Mouse (Mus musculus): ENCODE measurements around the gene Guca2a.
A peak's percentile ranks its signal among the peaks of the same experiment; 100 is the strongest.

Guca2a gene

DNA sequence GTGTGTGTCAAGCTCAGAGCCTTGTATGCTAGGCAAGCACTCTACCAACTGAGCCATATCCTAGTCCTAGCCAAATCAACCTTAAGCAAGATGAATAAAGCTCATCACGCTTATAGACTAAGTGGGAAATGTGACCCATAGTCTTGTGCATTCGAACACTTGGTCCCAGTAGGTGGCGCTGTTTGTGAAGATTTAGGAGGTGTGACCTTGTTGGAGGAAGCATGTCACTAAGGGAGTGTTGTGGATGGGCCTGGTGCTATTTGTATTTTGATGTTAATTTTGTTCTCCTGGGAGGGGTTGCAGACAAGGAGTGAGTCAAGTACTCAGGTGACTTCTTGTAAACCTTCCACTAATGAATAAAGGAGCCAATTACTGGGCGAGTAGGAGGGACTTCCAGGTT lies 5.2 kb downstream of the Guca2a start:
- DNase-seq, result no peak

GRCm38 (mm10) chr4:119657011-119657410 lies 19.5 kb downstream of the Guca2a start:
- DNase-seq, result no peak

DNA sequence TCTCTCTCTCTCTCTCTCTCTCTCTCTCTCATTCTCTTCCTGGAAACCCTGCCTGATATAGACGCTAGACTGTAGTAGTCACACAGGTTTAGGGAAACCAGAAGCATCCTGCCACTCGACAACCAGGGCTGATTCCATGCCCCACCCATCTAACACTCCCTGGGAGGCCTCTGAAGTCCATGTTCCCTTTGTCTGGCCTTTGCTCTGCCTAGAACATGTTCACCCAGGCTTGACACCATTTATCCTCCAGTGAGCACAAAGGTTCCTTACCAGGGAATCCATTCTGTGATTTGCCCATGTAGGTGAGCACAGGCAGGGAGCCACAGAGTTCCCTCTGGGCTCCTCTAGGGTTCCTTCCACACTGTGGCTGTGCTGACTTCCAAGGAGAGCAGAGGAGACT lies 20.7 kb downstream of the Guca2a start:
- DNase-seq, result no peak

DNA sequence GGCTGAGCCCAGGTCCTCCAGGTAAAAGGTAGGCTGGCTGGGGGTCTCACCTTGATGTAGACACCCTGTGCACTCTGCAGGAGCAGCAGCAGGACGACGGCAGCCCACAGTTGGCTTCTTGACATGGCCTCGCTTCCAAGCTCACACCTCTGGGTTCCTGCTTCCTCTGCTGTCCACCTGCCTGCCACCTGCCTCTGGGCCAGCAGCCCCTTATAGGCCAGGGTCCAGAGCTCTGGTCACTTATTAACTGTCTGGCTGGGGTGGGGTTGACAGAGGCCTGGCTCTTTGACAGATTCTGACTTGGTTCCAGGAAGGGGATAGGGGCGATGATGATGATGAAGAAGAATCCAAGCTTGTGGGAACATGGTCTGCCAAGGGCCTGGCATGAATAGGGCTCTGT lies 21.2 kb downstream of the Guca2a start, which contains the start of gene Guca2b:
Gene Guca2b (minus strand): TSS at position 224 of the 400 bp plus-strand sequence.
- no peak for DNase-seq

- no peak for DNase-seq
These were observed 22.5 kb downstream of the Guca2a start for GRCm38 (mm10) chr4:119660007-119660406.

DNA sequence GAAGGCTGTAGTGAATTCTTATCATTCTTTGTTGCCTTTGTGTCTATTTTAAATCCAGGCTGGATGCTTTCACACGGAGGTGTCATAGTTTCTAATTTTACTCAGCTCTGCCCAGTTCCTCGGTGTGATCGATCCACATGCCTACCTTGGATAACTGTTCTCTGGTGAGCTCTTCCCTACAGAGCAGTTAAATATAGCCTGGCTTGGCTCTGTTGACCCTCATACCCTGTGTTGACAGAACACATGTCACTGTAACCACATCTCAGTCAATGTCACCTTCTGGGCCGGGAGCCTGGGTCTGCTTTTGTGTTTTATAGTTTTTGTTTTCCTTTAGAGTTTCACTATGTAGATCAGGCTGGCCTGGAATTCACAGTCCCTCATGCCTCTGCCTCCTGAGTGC lies 24.6 kb downstream of the Guca2a start:
- no peak for DNase-seq

DNA sequence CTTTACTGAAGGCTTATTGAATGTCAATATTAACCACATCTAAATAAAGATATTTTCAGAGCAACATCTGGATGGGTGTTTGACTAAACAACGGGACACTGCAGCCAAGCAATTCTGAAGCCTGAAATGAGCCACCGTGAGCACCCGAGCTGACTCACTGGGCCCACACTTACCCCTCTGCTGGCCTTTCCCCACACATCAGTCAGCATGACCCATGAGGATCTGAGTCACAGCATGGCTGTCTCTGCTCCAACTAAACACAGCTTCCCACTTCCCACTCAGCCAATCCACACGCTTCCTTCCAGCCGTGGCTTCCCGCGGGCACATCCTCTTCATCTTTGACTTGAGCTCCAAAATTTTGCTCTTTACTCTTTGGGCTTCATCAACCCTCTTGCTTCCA lies 25.5 kb downstream of the Guca2a start:
- DNase-seq, result no peak

DNA sequence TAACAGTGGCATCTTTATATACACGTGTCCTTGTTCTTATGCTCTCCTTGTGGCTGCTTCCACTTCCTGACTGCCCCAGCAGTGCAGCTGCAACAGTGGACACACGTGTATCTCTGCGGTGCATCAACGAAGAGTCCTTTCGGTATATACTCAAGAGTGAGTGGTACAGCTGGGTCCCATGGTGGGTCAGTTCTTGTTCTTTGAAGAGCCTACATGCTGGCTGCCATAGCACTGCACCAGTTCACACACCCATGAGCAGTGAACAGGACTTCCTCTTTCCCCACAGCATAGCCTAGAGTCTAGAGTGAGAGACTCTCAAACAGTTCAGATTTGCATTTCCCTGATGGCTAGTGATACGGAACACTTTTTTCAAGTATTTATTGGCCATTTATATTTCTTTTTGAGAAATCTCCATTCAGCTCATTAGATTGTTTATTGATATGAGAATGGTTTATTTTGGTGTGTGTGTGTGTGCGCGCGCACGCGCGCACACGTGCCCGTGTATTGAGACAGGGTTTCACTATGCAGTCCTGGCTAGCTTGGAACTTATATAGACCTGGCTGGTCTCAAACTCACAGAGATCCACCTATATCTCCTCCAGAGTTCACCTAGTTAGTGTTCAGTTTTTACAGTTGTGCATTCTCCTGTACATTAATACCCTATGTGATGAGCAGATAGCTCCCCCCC lies 26.0 kb downstream of the Guca2a start:
- DNase-seq, result no peak

GRCm38 (mm10) chr4:119665166-119665565 lies 27.7 kb downstream of the Guca2a start:
- no peak for DNase-seq

GRCm38 (mm10) chr4:119666116-119666515 lies 28.6 kb downstream of the Guca2a start:
- no peak for DNase-seq

DNA sequence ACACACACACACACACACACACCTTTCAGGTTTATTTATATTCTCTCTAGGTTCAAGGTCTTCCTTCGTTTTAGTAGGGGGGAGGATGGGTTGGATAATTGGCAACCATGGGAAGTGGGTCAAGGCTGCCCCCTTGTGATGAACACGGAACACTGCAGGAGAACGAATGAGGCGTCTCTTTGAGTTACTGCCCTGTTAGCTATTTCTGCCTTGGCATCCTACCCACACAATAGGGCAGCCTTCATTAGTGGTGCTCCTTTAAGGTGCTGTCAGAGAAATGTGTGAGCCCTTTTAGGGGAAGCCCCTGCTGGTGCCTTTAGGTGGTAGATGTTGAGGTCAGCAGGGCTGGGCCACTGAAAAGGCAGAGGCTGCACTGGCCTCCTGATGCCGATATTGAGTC lies 29.9 kb downstream of the Guca2a start:
- DNase-seq, result no peak

DNA sequence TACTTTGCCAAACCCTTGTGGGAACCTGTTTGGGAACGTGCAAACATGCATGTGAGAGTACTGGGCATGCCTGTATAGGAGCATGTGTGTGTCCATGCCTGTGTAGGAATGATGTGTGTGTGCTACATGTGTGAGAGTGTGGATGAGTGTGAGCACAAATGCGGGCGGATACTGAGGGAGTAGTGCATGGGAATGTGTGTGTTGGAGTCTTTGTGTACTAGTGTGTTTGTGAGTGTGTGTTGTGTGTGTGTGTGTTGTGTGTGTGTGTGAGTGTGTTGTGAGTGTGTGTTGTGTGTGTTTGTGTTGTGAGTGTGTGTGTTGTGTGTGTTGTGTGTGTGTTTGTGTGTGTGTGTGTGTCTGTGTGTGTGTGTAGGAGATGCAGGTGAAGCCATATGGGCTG lies 30.7 kb downstream of the Guca2a start:
- DNase-seq, result no peak

GRCm38 (mm10) chr4:119668596-119668995 lies 31.1 kb downstream of the Guca2a start:
- no peak for DNase-seq

DNA sequence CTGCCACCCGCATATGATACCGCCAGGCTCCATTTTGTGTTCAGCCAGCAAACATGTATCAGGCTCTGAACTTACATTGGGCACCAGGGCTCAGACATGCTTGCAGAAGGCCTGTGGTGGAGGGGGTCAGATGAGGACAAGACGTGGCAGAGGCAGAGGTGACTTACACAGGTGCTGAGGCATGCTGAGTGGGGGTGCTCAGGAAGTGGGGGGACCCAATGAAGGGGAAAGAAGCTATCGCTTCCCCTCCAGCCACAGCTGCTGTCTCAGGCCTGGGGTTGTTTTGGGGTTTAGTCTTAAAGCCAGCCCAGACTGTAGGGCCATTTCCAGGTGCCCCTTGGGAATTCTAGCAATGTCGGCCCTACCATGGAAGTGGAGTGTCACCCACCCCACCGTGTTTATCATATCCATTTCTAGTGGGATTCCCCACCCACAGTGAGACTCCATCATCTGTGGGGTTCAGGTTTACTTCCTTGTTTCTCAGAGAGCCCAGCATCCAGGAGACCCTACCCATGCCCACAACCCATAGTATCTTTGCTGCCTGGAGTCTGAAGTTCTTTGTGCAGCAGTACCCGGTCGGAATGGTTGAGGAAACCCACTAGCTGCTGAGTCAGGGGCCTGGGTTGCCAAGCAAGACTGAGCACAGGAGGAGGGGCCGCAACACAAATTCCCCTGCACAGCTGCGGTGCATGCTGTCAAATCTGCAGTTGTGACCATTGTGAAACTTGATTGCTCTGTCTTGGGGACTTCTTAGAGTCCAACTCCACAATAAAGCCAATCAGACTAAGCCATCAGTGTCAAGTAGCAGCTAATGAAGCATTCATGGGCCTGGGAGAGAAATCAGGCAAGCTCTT lies 32.1 kb downstream of the Guca2a start:
- DNase-seq, result peak; percentile 68 to 84

- DNase-seq, result no peak
These were observed 32.7 kb downstream of the Guca2a start for GRCm38 (mm10) chr4:119670210-119670555.

GRCm38 (mm10) chr4:119670736-119671135 lies 33.2 kb downstream of the Guca2a start:
- DNase-seq, result no peak

DNA sequence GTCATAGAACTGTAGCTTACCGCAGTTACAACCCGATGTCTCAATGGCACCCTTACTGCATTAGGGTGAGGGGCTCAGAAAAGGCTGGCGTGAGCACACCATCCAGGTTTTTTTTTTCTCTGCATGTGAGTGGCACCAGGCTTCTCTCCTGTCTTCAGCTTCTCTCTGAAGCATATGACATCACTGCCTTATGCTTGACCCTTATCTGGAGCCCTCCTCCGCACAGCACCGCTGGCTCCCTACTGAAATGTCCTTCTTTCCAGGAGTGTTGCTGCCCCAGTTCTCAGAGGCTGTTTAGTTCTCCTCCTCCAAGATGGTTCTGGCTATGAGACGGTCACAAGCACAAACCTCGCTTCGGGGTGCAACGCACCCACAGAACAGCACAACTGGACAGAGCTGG lies 33.7 kb downstream of the Guca2a start:
- no peak for DNase-seq

DNA sequence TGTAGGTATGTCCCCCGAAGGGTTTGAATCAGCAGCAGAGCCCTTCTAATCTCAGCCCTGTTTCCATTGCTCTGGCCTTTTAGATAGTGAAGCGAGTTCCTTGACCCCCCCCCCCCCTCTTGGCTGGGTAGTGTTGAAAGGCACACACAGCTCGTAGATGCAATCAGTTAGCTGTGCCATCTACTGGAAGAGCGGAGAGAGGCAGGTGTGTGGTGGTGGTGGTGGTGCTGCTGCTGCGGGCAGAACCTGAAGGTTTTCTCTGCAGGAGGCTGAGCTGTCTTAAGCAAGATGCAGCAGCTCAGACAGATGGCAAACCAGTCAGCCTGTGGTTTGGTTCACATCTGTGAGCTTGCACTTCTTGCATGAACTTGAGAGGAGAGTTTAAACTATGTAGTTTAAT lies 35.2 kb downstream of the Guca2a start:
- DNase-seq, result peak; percentile 65 to 79

DNA sequence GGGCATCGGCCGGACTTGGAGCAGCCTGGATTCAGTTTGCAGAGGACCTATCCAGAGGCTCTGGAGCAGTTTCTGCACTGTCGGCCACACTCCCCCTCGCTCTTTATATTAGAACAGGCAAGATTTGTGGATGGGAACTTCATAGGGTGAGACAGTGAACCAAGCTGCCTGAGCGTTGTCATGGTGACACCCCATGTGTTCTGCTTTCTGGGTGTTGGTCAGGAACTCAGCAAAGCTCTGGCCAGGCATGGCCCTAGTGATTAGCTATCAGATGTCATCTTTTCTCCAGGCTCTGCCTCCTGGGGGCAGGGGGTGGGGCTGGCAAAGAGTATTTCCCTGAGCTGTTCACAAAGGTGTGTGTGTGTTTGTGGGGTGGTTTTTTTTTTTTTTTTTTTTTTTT lies 45.1 kb downstream of the Guca2a start:
- DNase-seq, result no peak

- DNase-seq, result no peak
These were observed 48.2 kb downstream of the Guca2a start for GRCm38 (mm10) chr4:119685746-119686145.
